Mouse (Mus musculus) cortical plate, adult 2 months (tissue): ENCODE data around the gene Jun.

Source experiments
- CTCF ChIP-seq: fragments of 200-500 bp; IDR thresholded peaks from 2 replicates; pipeline ENCODE4 v1.5.1; 2011; ENCODE audit warnings: mild to moderate bottlenecking, control low read depth, low read length; ENCODE audit not compliant: insufficient read depth; ENCODE audit errors: extremely low read depth
- POLR2A ChIP-seq: fragments of 200-500 bp; IDR thresholded peaks from 2 replicates; pipeline ENCODE4 v1.6.1; 2011; ENCODE audit warnings: mild to moderate bottlenecking, low read length, control low read depth; ENCODE audit not compliant: insufficient read depth; ENCODE audit errors: extremely low read depth

GRCm38 (mm10) chr4:95074319-95074718 is 22.3 kb upstream of the Jun start:
- no peak for TF ChIP-seq CTCF
- no peak for TF ChIP-seq POLR2A
